In the genomic region with DNA sequence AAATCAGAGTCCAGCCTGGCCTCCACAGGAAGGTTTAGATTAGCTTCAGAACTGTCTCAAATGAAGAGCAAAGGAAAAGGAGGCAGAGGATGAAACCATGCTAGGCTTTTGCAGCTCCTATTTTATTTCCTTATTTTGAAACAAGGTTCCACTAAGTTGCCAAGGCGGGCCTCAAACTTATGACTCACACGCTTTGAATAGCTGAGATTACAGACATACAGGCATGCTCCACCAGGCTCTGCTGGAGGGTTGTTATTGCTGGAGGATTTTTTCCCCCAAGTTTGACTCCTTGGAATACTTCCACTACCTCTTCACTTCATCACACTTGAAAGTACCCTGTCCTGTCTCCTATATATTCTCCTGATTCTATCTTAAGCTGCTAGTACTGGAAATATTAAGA, we compare ENCODE assay signal across 24 mouse cellular contexts. TPM values are rescaled to one million over a fixed set of nuclear protein-coding genes. Genes with fewer than 3 reads are reported as not detected.
A peak's percentile ranks its signal among the peaks of the same experiment; 100 is the strongest.
DNase-seq lines count a peak whose midpoint lies in the region; TF ChIP-seq lines count a peak whose summit lies in the region.
"Had no signal": no experiment of that assay in that cellular context is flagged by ENCODE, and none has a peak within 500 bp of the region (broad histone marks: within the 10 kb centered on the region; RNA-seq: fewer than 3 reads in every experiment).

No protein-coding gene starts in this region.

- peak; percentile 73 for DNase-seq in 3T3-L1 (ENCODE audit: low read depth, low spot score)
- peak; percentile 74 for DNase-seq in NIH3T3 (ENCODE audit: low read depth)
- DNase-seq in cerebellum, adult 18-20 months = no peak
- no peak for DNase-seq in spleen, adult 12 weeks (ENCODE audit: low spot score)
- no peak for DNase-seq in retina, postnatal 1 day
- DNase-seq: adrenal gland, adult 8-10 months; adrenal gland, postnatal 14 days; adrenal gland, postnatal 36 days; B cell, adult 2 months; cerebellum, adult 11-12 months; cerebellum, adult 8-10 months; cerebellum, adult 9-11 months; cerebellum, postnatal 14 days; cerebellum, postnatal 36 days; embryo, embryonic 11 days; forebrain, postnatal 0 days had no signal

- peaks cover 5% of the 10 kb centered on the region for H3K4me1 ChIP-seq in embryonic fibroblast, embryonic 13.5 days (ENCODE audit: control insufficient read depth, insufficient read depth, low read length)
- H3K4me1 ChIP-seq: embryonic facial prominence, embryonic 13.5 days; embryonic facial prominence, embryonic 15.5 days; forebrain, embryonic 13.5 days; forebrain, embryonic 15.5 days had no signal

- TF ChIP-seq CTCF in embryonic fibroblast, embryonic 13.5 days (IDR thresholded peaks at IDR 0.05; ENCODE audit: borderline replicate concordance, insufficient read depth, low read length) = no peak

- TF ChIP-seq POLR2A in embryonic fibroblast, embryonic 13.5 days (IDR thresholded peaks at IDR 0.05; ENCODE audit: low read depth, low read length) = no peak

- no peak overlapping the region for H3K4me3 ChIP-seq in embryonic fibroblast, embryonic 13.5 days (ENCODE audit: insufficient read depth, low read length)
- H3K4me3 ChIP-seq: embryonic facial prominence, embryonic 13.5 days; embryonic facial prominence, embryonic 15.5 days; forebrain, embryonic 13.5 days; forebrain, embryonic 15.5 days had no signal

- peak overlapping the region; percentile 83 for H3K27ac ChIP-seq in embryonic fibroblast, embryonic 13.5 days (ENCODE audit: insufficient read depth, low read length)
- H3K27ac ChIP-seq: embryonic facial prominence, embryonic 13.5 days; embryonic facial prominence, embryonic 15.5 days; forebrain, embryonic 13.5 days; forebrain, embryonic 15.5 days had no signal

RNA-seq across cellular contexts. Expression of a gene that starts 59.8 kb away (rescaled TPM):
- 68.1 and 72.5 TPM in 2 replicates for polyA plus RNA-seq in embryonic fibroblast, embryonic 13.5 days (2011; ENCODE audit: insufficient read length, low read depth, missing spikeins)
- polyA plus RNA-seq: activated CD4-positive, CD25-positive, alpha-beta regulatory T cell, adult 4 months; CD4-positive, CD25-positive, alpha-beta regulatory T cell, adult 4 months; G1E had no signal

Comparison
In these comparisons a context has a peak if more than half of its experiments do, and no peak if none do; other contexts are left out.
1. DNase-seq: peak in 3T3-L1 (single experiment) and NIH3T3 (single experiment); none in cerebellum, adult 18-20 months (0 of 2), spleen, adult 12 weeks (single experiment) and retina, postnatal 1 day (single experiment).